Mouse (Mus musculus) heart, embryonic 13.5 days (tissue): ENCODE measurements around the gene Lrrtm4. TPM values are rescaled to one million over a fixed set of nuclear protein-coding genes. Genes with fewer than 3 reads are reported as not detected.

Experiments used
- ATAC-seq: fragments of 200-750 bp; cut with Nextera tagmentation; 2 replicates; pipeline ENCODE4 v1.8.0; 2017; ENCODE audit warnings: moderate TSS enrichment; ENCODE audit not compliant: insufficient number of reproducible peaks, low FRiP score, low TSS enrichment; ENCODE audit errors: extremely low read depth
- H3K27ac ChIP-seq: fragments of 300-500 bp; sonication (generic); replicated peaks from 2 replicates; pipeline ENCODE4 v1.5.1; 2015; ENCODE audit warnings: moderate library complexity, mild to moderate bottlenecking, inconsistent platforms
- H3K27me3 ChIP-seq: fragments of 300-500 bp; sonication (generic); replicated peaks from 2 replicates; pipeline ENCODE4 v1.6.1; 2015; ENCODE audit warnings: mild to moderate bottlenecking, inconsistent platforms
- H3K36me3 ChIP-seq: fragments of 300-500 bp; sonication (generic); 2 replicates; pipeline ENCODE4 v1.6.1; 2015; ENCODE audit warnings: mild to moderate bottlenecking, inconsistent platforms
- H3K4me1 ChIP-seq: fragments of 300-500 bp; sonication (generic); 2 replicates; pipeline ENCODE4 v1.6.1; 2015; ENCODE audit warnings: inconsistent platforms
- H3K4me2 ChIP-seq: fragments of 300-500 bp; sonication (generic); 2 replicates; pipeline ENCODE4 v1.6.1; 2015; ENCODE audit warnings: inconsistent platforms, mild to moderate bottlenecking, moderate library complexity
- H3K4me3 ChIP-seq: fragments of 300-500 bp; sonication (generic); 2 replicates; pipeline ENCODE4 v1.5.1; 2015; ENCODE audit warnings: moderate library complexity, mild to moderate bottlenecking, inconsistent platforms
- H3K9ac ChIP-seq: fragments of 300-500 bp; sonication (generic); 2 replicates; pipeline ENCODE4 v1.6.1; 2015; ENCODE audit warnings: inconsistent platforms, mild to moderate bottlenecking, moderate library complexity
- H3K9me3 ChIP-seq: fragments of 300-500 bp; sonication (generic); 2 replicates; pipeline ENCODE4 v1.6.1; 2016; ENCODE audit warnings: inconsistent platforms
- WGBS: fragments of 180-500 bp; shearing (Covaris S2); methylation state at CpG from one replicate; pipeline ENCODE4 v1.1.7; 2015; ENCODE audit warnings: mixed read lengths; 5-methylcytosine and 5-hydroxymethylcytosine counted together
- polyA plus RNA-seq: library from polyadenylated mRNA; unstranded; fragments of >200 nt; fragmentation: Nextera tagmentation; extraction: Ambion mirVana; gene quantifications from 2 replicates; pipeline ENCODE4 v1.2.1, GENCODE M21; 2015

Gene Lrrtm4
- polyA plus RNA-seq, 1 experiment from 2014 or later: 0.67 TPM

DNA sequence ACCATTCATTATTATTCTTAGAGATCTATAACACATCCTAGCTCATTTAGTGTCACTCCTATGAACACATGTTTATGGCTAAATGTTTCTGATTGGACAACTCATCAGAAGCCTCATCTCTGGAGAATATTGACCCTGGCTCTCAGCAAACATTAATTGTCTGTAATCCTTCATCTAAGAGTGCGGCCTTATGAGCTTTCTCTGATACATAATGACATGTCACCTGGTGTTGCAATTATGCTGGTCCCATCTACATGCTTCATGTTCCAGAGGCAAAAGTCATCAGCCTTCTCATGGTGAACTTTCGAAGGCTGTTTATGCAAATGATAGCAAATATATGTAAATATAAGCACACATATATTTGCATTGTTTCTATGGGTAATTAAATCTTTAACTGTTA lies 163.7 kb downstream of the Lrrtm4 start:
- Histone ChIP-seq H3K27ac (no peak overlapping the region), H3K4me3 (no peak overlapping the region), H3K9ac (no peak overlapping the region), H3K27me3 (no peaks in the 10 kb centered on the region), H3K9me3 (no peaks in the 10 kb centered on the region), H3K4me1 (no peaks in the 10 kb centered on the region), H3K36me3 (no peaks in the 10 kb centered on the region), H3K4me2 (no peak overlapping the region)
- 80% methylated on average over 2 of the region's 2 CpGs for WGBS
- no peak for ATAC-seq

- 68% methylated on average over 6 of the region's 6 CpGs for WGBS
- no peaks in the 10 kb centered on the region for H3K4me1 ChIP-seq
- no peak for ATAC-seq
- no peak overlapping the region for H3K4me3 ChIP-seq
- no peak overlapping the region for H3K27ac ChIP-seq
- H3K4me2 ChIP-seq: no peak overlapping the region
- no peaks in the 10 kb centered on the region for H3K36me3 ChIP-seq
- H3K27me3 ChIP-seq: no peaks in the 10 kb centered on the region
- no peak overlapping the region for H3K9ac ChIP-seq
- H3K9me3 ChIP-seq: no peaks in the 10 kb centered on the region
Observed at GRCm38 (mm10) chr6:80185489-80186113, 166.9 kb downstream of the Lrrtm4 start.

DNA sequence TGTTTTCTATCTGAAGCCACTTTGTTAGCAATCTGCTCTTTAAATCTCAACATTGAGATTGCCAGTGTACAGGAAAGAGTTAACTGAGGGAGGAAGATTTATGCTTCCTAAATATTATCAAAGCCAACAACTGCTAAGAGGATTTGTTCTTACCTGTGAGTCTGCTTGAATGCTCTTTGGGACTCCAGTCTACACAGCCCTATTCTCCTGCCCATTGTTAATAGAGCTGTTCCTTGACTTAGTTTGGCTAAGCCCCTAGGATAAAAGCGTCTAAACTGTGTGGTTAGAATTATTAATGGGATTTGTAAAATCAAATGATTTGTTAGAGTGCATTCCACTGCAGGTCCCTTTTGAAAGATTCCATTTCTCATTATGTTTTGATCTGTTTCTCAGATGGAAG lies 168.1 kb downstream of the Lrrtm4 start:
- Histone ChIP-seq H3K9ac (no peak overlapping the region), H3K4me1 (no peaks in the 10 kb centered on the region), H3K4me3 (no peak overlapping the region), H3K9me3 (no peaks in the 10 kb centered on the region), H3K4me2 (no peak overlapping the region), H3K27me3 (no peaks in the 10 kb centered on the region), H3K27ac (no peak overlapping the region), H3K36me3 (no peaks in the 10 kb centered on the region)
- 43% methylated on average over 1 of the region's 1 CpGs for WGBS
- ATAC-seq: no peak

- 43% methylated on average over 2 of the region's 2 CpGs for WGBS
- H3K4me3 ChIP-seq: no peak overlapping the region
- ATAC-seq: no peak
Observed at GRCm38 (mm10) chr6:80209476-80209875, 190.8 kb downstream of the Lrrtm4 start.

GRCm38 (mm10) chr6:80210281-80210680 lies 191.6 kb downstream of the Lrrtm4 start:
- Histone ChIP-seq H3K4me2 (no peak overlapping the region), H3K27ac (no peak overlapping the region), H3K36me3 (no peaks in the 10 kb centered on the region), H3K4me1 (no peaks in the 10 kb centered on the region), H3K9ac (no peak overlapping the region), H3K4me3 (no peak overlapping the region), H3K9me3 (no peaks in the 10 kb centered on the region), H3K27me3 (no peaks in the 10 kb centered on the region)
- no peak for ATAC-seq
- 82% methylated on average over 5 of the region's 5 CpGs for WGBS

More at GRCm38 (mm10) chr6:80209476-80209875, 190.8 kb downstream of the Lrrtm4 start:
- H3K27me3 ChIP-seq: no peaks in the 10 kb centered on the region
- no peak overlapping the region for H3K9ac ChIP-seq
- H3K4me1 ChIP-seq: no peaks in the 10 kb centered on the region
- no peak overlapping the region for H3K27ac ChIP-seq
- no peaks in the 10 kb centered on the region for H3K36me3 ChIP-seq
- H3K4me2 ChIP-seq: no peak overlapping the region
- H3K9me3 ChIP-seq: no peaks in the 10 kb centered on the region

DNA sequence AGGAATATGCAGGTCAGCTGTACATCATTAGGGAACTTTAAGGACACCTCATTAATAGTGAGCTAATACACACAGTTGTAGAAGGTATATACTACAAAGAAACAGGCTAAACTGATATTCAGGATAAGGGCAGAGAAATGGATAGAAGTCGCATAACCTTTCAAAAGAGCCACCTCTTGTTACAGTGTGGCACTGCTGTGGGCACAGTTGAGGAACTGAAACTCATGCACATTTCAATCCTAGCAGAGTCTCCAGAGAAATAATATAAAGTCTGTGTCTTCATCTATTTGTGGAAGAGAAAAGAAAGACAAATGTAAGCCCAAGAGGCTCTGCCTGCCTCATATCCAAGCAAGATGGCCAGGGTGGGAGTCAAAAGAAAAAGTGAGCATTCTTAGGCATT lies 242.9 kb downstream of the Lrrtm4 start:
- Histone ChIP-seq H3K9ac (no peak overlapping the region), H3K4me1 (no peaks in the 10 kb centered on the region), H3K4me2 (no peak overlapping the region), H3K9me3 (no peaks in the 10 kb centered on the region), H3K27me3 (no peaks in the 10 kb centered on the region), H3K36me3 (no peaks in the 10 kb centered on the region), H3K27ac (no peak overlapping the region), H3K4me3 (no peak overlapping the region)
- 86% methylated on average over 1 of the region's 1 CpGs for WGBS
- no peak for ATAC-seq

- no peak overlapping the region for H3K4me2 ChIP-seq
- ATAC-seq: no peak
- WGBS: 48% methylated on average over 4 of the region's 4 CpGs
Observed at GRCm38 (mm10) chr6:80263972-80264371, 245.3 kb downstream of the Lrrtm4 start.

GRCm38 (mm10) chr6:80264584-80264983 lies 245.9 kb downstream of the Lrrtm4 start:
- ATAC-seq: no peak
- Histone ChIP-seq H3K27ac (no peak overlapping the region), H3K27me3 (no peaks in the 10 kb centered on the region), H3K36me3 (no peaks in the 10 kb centered on the region), H3K4me3 (no peak overlapping the region), H3K9ac (no peak overlapping the region), H3K4me1 (no peaks in the 10 kb centered on the region), H3K4me2 (no peak overlapping the region), H3K9me3 (no peaks in the 10 kb centered on the region)

More at GRCm38 (mm10) chr6:80263972-80264371, 245.3 kb downstream of the Lrrtm4 start:
- Histone ChIP-seq H3K4me1 (no peaks in the 10 kb centered on the region), H3K27ac (no peak overlapping the region), H3K4me3 (no peak overlapping the region), H3K9ac (no peak overlapping the region), H3K27me3 (no peaks in the 10 kb centered on the region), H3K9me3 (no peaks in the 10 kb centered on the region), H3K36me3 (no peaks in the 10 kb centered on the region)

DNA sequence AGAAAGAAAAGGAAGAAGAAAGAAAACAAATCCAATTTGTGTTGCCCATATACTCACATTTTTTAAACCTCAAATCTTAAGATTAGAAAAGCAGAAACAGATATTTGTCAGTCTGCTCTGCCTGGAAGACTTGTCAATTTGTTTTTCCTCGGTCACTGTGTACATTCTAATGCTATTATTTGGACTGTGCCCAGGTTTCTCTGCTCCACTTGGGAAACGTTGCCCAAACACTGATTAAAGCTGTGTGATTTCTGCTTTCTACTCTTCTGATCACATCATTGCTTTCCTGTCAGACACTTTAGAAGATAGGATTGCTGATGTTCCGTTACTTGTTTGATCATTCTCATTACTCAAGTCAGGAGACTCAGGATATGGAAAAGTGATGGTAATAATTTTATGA lies 247.1 kb downstream of the Lrrtm4 start:
- H3K36me3 ChIP-seq: no peaks in the 10 kb centered on the region
- no peaks in the 10 kb centered on the region for H3K27me3 ChIP-seq
- WGBS: 51% methylated on average over 3 of the region's 3 CpGs
- H3K9me3 ChIP-seq: no peaks in the 10 kb centered on the region
- no peak overlapping the region for H3K27ac ChIP-seq
- H3K9ac ChIP-seq: no peak overlapping the region
- no peaks in the 10 kb centered on the region for H3K4me1 ChIP-seq
- no peak overlapping the region for H3K4me2 ChIP-seq
- no peak for ATAC-seq
- H3K4me3 ChIP-seq: no peak overlapping the region

DNA sequence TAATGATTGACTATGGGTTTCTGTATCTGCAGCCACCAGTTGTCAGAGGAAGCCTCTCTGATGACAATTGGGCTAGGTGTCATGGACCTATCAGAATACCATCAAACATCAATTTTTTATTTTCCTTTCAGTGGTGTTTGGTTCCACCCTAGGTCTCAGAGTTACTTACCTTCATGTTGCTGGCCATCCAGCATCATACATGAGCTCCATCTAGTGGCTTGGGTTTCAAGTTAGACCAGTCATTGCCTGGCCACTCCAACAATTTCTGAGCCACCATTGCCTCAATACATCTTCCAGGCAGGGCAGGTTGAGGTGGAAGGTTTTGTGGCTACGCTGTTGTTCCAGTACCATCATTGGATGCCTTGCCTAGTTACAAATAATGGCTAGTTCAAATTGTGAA lies 268.3 kb downstream of the Lrrtm4 start:
- no peak overlapping the region for H3K9ac ChIP-seq
- no peak overlapping the region for H3K27ac ChIP-seq
- no peak overlapping the region for H3K4me3 ChIP-seq
- WGBS: 81% methylated on average over 1 of the region's 1 CpGs
- H3K36me3 ChIP-seq: no peaks in the 10 kb centered on the region
- H3K9me3 ChIP-seq: no peaks in the 10 kb centered on the region
- no peaks in the 10 kb centered on the region for H3K27me3 ChIP-seq
- no peak for ATAC-seq
- H3K4me1 ChIP-seq: no peaks in the 10 kb centered on the region
- no peak overlapping the region for H3K4me2 ChIP-seq

GRCm38 (mm10) chr6:80301871-80302270 lies 283.2 kb downstream of the Lrrtm4 start:
- Histone ChIP-seq H3K4me2 (no peak overlapping the region), H3K27me3 (no peaks in the 10 kb centered on the region), H3K9me3 (no peaks in the 10 kb centered on the region), H3K27ac (no peak overlapping the region), H3K4me1 (no peaks in the 10 kb centered on the region), H3K36me3 (no peaks in the 10 kb centered on the region), H3K9ac (no peak overlapping the region), H3K4me3 (no peak overlapping the region)
- no peak for ATAC-seq

GRCm38 (mm10) chr6:80303568-80303967 lies 284.9 kb downstream of the Lrrtm4 start:
- Histone ChIP-seq H3K9me3 (no peaks in the 10 kb centered on the region), H3K4me1 (no peaks in the 10 kb centered on the region), H3K4me3 (no peak overlapping the region), H3K4me2 (no peak overlapping the region), H3K27ac (no peak overlapping the region), H3K36me3 (no peaks in the 10 kb centered on the region), H3K27me3 (no peaks in the 10 kb centered on the region), H3K9ac (no peak overlapping the region)
- WGBS: 90% methylated on average over 1 of the region's 1 CpGs
- ATAC-seq: no peak
